Mouse (Mus musculus): ENCODE measurements around the gene Dennd1a.

DNA sequence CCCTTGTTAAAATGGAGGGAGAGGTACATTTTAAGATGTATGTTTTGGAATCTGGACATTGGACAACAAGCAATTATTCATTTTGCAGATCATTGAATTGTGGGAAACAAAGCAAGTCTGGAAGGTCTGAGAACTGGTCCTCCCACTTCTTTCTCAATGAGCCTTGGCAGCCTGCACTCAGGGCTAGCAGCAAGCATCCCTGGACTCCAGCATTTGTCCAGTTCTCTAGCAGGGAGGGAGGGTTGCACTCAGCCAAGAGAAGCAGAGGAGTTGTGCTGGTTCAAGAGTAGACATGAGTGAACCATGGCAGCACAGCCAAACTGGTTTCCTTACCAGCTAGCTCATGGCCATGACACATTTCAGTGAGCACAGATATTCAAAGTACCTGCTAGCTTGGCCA, 447.3 kb downstream of the Dennd1a start:
- TF ChIP-seq EP300 (IDR thresholded peaks at IDR 0.05; ENCODE audit: insufficient read depth, low read depth, low read length) (no peak), POLR2A (IDR thresholded peaks at IDR 0.05; ENCODE audit: insufficient read depth, low read length) (no peak)

Measured in ES-Bruce4 (cell line).